Mouse (Mus musculus): ENCODE results near the gene Cry2.

Gene Cry2

DNA sequence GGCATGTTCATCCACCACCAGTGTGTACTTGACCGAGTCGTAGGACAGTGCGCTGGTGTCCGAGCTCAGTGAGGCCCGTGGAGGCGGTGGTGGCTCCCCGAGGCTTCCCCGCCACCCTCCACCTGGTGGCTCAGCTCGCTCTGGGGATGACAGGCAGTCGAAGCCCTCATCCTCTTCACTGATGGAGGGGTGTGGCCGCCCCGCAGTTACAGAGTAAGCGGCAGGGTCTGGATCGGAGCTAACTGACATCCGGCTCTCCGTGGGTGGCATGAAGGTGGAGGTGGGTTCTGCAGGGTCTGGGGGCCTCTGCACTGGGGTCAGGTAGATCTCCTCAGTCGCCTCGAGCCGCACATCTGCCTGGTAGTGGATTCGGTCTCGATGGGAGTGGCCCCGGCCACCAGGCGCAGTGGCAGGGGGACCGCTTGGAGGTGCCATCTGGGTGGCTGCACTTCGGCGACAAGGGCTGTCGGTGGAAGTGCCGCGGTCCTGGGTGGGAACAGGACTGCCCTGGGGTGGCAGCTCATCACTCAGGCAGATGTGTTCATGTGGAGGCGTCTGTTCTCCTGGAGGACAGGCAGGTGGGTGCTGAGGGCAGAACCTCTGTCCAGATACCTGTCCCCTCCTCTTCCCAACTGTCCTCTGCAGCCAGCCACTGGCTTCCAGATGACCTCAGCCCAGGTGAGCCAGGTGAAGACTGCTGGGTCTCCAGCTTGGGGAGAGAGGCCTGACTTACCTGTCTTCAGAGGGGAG is 46.8 kb downstream of the Cry2 start:
- no peak for DNase-seq

DNA sequence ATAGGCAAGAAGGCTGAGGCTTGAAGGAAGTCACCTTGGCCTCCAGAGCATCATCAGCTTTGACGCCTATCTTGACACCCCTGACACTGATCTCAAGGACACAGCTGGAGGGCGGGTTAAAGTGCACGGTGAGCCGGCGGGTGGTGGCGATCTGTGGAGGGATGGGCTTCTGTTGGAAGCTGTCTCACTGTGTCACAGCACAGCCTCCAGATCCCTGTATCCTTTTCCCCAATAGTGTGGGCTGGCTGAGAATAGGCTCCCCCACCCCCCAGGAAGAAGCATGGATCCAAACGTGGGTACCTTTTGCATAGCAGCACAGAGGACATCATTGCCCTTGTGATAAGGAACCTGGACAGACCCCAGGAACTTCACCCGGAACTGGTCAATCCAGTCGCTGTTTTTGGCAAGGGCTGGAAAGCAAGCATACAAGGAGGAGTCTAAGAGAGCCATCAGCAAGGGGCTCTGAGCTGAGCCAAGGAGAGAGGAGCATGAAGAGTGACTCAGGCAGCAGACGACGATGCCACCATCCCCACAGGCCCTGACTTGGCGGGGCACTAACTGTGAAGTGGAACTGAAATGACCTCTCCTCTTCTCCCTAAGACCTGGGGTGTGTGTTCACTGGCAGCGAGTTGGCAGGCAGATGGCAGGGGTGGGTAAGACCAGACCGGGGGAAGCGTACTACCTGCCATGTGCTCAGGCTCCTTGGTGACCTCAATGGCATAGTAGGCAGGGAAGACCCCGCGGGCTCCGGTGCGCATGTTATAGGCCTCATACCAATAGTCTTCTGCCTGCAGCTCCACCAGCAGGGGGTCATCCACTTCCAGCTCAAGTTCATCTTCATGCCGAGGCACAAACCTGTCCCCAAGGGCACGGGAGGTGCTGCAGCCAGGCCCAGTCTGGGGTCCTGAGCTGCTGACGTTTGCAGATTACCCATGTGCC is 48.5 kb downstream of the Cry2 start:
- no peak for DNase-seq

DNA sequence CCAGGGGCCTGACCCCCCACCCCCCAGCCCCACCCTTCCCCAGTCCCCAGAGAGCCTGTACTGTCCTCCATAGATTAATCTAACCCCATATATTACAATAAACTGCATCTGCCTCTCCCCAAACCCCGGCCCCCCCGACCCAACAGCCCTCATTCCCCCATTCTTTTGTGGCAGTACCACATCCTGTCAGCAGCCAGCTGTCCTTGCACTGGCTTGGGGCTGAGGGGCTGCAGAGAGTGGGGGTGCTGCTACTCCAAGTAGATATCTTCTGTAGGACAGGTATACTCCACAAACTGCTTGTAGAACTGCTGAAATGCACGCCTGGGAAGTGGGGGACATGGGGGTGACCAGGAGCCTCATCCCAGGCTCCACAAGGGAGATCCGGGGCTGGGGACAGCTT is 49.7 kb downstream of the Cry2 start:
- no peak for DNase-seq

DNA sequence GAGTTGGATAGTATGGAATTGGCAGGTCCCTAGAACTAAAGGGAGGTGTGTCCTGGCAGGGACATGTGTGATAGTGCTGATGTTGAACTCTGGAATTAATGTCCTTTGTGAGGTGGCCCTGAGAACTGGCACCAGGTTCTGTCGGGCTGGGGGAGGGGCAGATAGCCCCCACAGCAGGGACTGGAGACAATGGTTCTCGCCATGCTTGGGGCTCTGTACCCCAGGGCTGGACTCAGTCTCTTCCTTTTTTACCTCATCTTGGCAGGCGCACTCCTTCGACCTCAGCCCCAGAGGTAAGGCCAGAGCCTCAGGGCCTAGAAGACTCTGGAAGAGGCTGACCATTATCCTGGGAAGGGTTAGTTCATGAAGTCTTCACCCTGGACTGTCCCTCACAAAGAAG is 51.1 kb downstream of the Cry2 start:
- DNase-seq, result no peak

DNA sequence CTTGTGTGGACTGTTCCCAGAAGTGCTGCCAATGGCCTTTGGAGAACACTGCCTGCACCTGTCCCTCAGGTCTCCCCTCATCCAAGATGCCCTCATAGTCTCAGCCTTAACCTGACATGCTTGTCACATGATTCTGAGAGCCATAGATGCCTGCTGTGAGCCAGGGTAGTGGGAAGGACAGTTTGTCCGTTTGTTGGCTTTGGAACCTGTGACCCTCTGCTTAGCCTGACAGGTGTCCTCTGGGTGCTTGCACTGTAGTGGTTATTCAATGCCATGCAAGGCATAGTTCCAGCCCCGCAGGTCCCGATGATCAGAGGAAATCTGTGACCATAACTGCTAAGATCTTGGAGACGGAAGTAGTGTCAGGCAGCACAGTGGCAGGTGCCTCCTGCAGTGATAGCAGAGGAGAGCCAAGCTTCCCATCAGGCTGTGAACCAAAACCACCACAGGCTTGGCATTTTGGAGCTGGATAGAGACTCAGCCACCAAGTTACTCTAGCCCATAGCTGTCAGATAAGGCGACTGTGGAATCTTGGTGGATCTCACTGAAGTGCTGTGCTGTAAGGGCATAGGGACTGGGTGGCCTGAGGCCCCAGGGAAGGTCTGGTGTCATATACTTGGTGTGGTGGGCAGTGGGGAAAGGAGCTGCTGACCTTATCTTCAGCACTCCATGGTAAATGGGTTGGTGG is 51.8 kb downstream of the Cry2 start, which contains the start of gene 1700029I15Rik:
1700029I15Rik (plus strand) TSS at position 638 of the 688 bp plus-strand sequence.
- no peak for DNase-seq

- no peak for DNase-seq
These were observed 52.7 kb downstream of the Cry2 start for GRCm38 (mm10) chr2:92381161-92381560.

DNA sequence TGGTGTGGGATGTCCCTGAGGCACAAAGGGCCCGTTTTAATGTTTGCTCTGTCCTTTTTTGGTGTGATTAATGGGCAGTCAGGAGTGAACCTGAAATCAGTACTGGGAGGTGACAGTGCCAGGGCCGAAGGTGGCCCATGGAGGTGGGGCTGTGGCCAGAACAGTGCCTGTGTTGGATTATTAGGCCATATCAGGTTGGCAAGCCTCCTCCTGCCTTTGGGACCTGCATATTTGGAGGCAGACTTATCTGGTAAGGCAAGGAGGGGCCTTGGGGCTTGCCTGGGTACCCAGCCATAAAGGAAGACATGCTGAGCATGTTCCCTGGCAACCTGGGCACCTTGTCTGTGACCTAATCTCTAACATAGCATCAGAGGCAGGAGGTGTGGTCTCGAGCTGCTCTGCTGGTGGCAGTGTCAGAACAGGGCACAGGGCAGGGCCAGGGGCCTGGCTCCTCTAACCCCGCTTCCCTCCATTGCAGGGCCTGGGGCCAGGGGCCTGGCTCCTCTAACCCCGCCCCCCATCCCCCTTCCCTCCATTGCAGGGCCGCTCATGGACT is 53.3 kb downstream of the Cry2 start:
- no peak for DNase-seq

DNA sequence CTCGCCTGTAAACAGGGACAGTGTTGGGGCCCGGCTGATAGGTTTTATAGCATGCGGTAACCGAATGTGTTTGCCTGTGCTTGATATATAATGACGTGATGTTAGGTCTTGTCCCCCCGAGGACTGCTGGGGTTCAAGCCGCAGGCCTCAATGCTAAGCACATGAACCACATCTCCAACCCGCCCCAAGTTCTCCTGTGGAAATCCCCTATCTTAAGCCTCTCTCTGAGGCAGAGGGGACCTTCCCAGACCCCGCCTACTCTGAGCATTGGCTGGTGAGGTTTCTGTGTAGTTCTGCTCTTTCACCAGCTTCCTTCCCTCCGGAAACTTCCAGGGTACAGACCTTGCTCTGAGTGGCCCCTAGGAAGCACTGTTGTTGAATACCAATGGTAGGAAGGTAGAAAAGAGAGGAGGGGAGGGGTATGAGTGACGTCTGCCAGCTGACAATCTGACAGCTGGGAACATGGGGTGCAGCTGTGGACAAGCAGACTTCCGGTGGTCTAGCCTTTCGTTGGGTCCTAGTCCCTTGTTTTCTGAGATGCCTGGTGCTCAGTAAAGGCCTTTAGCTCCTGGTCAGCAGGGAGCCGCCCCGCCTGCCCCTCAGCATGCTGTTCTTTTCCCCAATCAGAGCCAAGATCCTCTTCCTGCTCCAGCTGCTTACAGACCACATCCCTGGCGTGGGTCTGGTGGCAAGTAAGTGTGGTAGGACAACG is 53.9 kb downstream of the Cry2 start:
- DNase-seq, result no peak

GRCm38 (mm10) chr2:92377320-92377719 is 56.5 kb downstream of the Cry2 start:
- DNase-seq, result peak; percentile 33

- DNase-seq, result no peak
These were observed 57.5 kb downstream of the Cry2 start for GRCm38 (mm10) chr2:92376300-92376699.

GRCm38 (mm10) chr2:92375788-92376187 is 58.1 kb downstream of the Cry2 start:
- DNase-seq, result no peak

DNA sequence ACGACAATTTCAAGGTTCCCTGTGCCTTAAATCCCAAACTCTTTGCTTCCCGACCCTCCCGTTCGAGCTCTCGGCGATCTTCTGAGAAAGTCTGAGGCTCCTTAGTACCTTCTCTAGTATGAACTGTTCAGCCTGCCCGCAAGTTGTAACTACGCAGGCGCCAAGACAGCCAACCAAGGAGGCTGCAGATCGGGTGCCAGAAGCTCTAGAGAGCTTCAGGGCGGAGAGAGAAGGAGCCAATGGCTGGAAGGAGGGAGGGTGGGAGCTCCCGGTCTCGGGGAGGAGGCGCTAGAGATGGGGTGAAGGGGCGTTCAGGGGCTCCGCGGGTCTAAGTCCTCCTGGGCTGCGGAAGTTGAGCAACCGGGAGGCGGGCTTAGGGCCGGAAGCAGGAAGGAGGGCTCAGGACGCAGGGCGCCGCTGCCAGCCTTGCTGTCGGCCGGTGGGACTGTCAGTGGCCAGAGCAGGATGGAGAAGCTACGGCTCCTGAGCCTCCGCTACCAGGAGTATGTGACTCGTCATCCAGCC is 58.7 kb downstream of the Cry2 start:
- DNase-seq, result peak; percentile 87

- DNase-seq, result peak; percentile 54
These were observed 59.3 kb downstream of the Cry2 start, which contains the start of the genes Pex16 and Large2 for GRCm38 (mm10) chr2:92374514-92374913. Pex16 (plus strand) TSS chr2:92374676. Large2 (minus strand) TSS chr2:92374869.

DNA sequence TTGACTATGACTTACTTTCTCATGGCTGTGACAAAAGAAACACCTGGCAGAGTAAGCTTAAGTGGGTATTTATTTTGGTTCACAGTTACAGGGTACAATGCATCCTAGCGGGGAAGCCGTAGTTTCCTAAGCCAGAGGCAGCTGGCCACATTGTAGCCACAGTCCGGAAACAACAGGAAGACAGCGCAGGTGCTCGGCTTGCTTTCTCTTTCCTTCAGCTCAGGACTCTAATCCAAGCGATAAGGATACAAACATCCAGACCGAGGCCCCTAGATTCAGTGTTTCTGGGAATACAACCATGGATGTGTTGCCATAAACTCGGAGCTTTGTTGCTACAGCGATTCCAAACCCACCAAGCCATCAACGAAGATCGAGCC is 60.4 kb downstream of the Cry2 start:
- DNase-seq, result no peak

DNA sequence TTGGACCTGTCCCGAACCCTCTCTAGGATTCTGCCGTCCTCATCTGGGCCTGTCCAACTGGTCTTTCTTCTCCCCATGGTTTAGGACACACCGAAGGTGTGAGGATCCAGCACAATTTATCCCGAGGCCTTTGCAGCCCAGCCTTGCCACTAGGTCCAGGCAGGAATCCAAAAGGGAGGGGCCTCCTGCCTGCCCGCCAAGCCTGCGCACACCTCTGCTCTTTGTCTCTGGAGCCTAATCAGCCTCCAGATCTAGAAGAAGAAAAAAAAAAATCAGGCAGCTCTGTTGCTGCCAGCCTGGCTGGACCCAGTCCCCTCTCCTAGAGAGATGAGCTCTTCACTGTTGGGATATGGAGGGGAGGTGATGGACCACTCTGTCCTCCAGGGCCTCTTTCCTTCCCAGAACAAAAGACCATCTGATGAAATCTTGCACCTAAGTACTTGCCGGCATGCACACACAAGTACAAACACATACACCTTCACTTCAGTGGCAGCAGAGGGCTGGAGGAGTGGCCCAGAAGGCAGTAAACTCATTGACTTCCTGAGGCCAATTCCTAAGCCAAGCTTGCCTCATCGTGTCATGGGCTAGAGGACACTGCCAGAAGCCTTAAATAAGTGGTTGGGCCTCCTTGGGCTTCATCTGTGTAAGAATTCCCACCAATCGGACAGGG is 60.9 kb downstream of the Cry2 start:
- peak; percentile 42 for DNase-seq

DNA sequence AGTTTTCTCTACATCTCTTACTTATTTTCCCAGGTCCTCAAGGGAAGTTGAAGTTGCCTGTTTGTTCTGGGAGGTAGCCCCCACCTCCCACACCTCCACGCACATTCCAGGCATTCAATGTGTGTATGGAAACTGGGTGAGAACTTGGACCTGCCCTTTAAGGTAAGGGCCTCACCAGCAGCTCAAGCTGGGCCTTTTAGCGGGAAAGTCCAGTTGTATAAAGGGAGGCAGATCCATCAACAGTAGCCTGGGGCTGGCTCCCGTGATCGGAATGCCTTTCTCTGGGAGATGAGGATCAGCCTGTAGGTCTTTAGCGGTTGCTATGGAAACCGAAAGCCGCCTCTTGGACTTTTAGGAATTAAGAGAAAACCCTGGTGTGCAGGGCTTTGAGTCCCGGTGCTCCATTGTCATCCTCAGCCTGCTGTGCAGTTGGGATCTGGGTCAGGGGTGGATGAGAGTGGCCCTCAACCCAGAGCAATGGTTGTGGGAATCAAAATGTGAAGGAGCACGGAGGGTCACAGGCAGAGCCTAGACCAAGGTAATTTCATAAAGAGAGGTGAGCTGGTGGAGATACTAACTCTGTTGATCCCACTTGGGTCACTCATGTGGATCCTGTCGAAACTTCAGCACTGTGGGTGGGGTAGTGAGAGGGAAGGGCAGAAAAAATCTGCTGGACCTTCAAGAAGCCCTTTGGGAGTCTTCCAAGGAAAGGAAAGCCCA is 61.7 kb downstream of the Cry2 start:
- DNase-seq, result no peak

- DNase-seq, result peak; percentile 34
These were observed 62.7 kb downstream of the Cry2 start for GRCm38 (mm10) chr2:92370821-92371805.

DNA sequence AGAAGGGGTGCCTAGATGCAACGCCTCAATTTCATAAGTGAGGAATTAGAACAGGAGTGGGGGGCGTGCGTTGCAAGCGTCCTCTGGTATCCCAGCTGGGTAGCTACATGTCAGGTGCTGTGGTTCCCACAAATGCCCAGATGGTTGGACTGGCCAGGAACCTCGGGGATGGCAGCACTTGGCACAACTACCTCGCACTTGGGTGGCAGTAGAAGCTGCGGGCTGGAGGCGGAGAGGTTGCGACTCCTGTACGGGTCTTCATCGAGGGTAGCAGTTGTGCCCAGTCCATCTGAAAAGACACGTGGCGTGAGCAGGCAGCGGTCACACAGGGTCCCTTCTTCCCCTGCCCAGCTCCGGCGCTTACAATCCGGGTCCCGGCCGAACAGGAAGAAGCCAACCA is 63.5 kb downstream of the Cry2 start:
- DNase-seq, result peak; percentile 29

DNA sequence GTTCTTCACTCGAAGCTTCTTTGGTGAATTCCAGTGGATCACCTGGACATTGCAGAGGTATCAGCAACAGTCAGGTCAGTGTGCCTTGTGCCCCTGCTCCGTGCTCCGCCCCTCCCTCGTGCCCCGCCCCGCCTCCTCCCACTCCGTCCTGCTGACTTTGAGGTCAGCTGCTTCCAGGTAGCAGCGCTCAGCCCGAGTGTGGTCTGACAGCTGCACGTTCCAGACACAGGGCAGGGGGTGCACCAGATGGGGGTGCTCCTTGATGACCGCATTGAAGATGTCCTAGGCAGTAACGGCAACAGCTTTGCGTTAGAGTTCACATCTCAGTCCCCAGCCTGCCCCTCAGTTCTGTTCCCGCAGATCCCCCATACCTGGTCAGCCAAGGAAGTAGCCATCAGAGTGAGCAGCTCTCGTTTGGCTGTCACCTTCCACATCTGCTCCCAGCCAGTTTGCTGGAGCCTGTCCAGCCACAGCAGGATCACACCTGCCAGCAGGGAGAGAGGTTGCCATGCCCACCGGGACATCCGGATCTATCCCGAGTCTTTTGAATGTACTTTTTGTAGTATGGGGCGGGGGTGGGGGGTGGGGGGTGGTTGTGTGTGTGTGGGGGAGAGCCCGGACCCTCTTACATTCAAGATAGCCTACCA is 66.3 kb downstream of the Cry2 start:
- no peak for DNase-seq
